ENCODE assay signal across 18 mouse cellular contexts in genomic region chr9:15273981-15274380, GRCm38 (mm10). TPM values are rescaled to one million over a fixed set of nuclear protein-coding genes. Genes with fewer than 3 reads are reported as not detected.
DNase-seq lines count a peak whose midpoint lies in the region; ATAC-seq lines count a peak whose summit lies in the region.
"Had no signal": no experiment of that assay in that cellular context is flagged by ENCODE, and none has a peak within 500 bp of the region (broad histone marks: within the 10 kb centered on the region; RNA-seq: fewer than 3 reads in every experiment).

No protein-coding gene starts in this region.

- peak; percentile 78 for ATAC-seq in granulocyte monocyte progenitor cell, adult 5-6 weeks (replicated peaks; ENCODE audit: poor library complexity, severe bottlenecking)
- peak; percentile 71 for ATAC-seq in megakaryocyte progenitor cell, adult 5-6 weeks (replicated peaks; ENCODE audit: poor library complexity)
- ATAC-seq: activated CD4-positive, CD25-positive, alpha-beta regulatory T cell, adult 4 months; forebrain, embryonic 13.5 days; forebrain, embryonic 15.5 days; forebrain, postnatal 0 days; Patski had no signal

- DNase-seq in 416B (ENCODE audit: low read depth) = peak; percentile 23
- DNase-seq in kidney, postnatal 36 days = no peak
- DNase-seq in ovary, adult 18-20 months (ENCODE audit: low spot score) = no peak
- DNase-seq: adrenal gland, adult 8-10 months; adrenal gland, postnatal 14 days; adrenal gland, postnatal 36 days; cerebellum, adult 11-12 months; cerebellum, adult 2 months; cerebellum, adult 9-10 months; cerebellum, postnatal 10 days; cerebellum, postnatal 25 days; forebrain, postnatal 0 days had no signal

RNA-seq across cellular contexts. Expression of gene Med17, which starts 5.8 kb away (rescaled TPM):
- 24.6 and 27.4 TPM in 2 replicates for total RNA-seq in granulocyte monocyte progenitor cell, adult 5-6 weeks (2014; fragmentation: Nextera tagmentation)
- total RNA-seq in granulocyte monocyte progenitor cell, adult 5-6 weeks (2017) = 39.6 and 47.8 TPM in 2 replicates
- 46.8 and 50.0 TPM in 2 replicates for total RNA-seq in megakaryocyte progenitor cell, adult 5-6 weeks (2015)
- 35.6 TPM in 2 replicates for total RNA-seq in megakaryocyte progenitor cell, adult 5-6 weeks (2017)

RNA-seq across cellular contexts. Expression of gene Taf1d, which starts 32.0 kb away (rescaled TPM):
- 437 and 439 TPM in 2 replicates for total RNA-seq in granulocyte monocyte progenitor cell, adult 5-6 weeks (2014; fragmentation: Nextera tagmentation)
- 1,390 and 1,596 TPM in 2 replicates for total RNA-seq in granulocyte monocyte progenitor cell, adult 5-6 weeks (2017)
- 394 and 427 TPM in 2 replicates for total RNA-seq in megakaryocyte progenitor cell, adult 5-6 weeks (2015)
- 1,420 and 1,531 TPM in 2 replicates for total RNA-seq in megakaryocyte progenitor cell, adult 5-6 weeks (2017)

RNA-seq across cellular contexts. Expression of gene 4931406C07Rik, which starts 32.3 kb away (rescaled TPM):
- 16.6 and 21.7 TPM in 2 replicates for total RNA-seq in granulocyte monocyte progenitor cell, adult 5-6 weeks (2014; fragmentation: Nextera tagmentation)
- total RNA-seq in granulocyte monocyte progenitor cell, adult 5-6 weeks (2017) = 8.1 and 9.4 TPM in 2 replicates
- 15.1 and 18.5 TPM in 2 replicates for total RNA-seq in megakaryocyte progenitor cell, adult 5-6 weeks (2015)
- total RNA-seq in megakaryocyte progenitor cell, adult 5-6 weeks (2017) = 11.2 and 11.6 TPM in 2 replicates

RNA-seq across cellular contexts. Expression of gene Vstm5, which starts 35.1 kb away (rescaled TPM):
- total RNA-seq in granulocyte monocyte progenitor cell, adult 5-6 weeks (2014; fragmentation: Nextera tagmentation) = not detected in 2 replicates
- not detected in 2 replicates for total RNA-seq in granulocyte monocyte progenitor cell, adult 5-6 weeks (2017)
- total RNA-seq in megakaryocyte progenitor cell, adult 5-6 weeks (2015) = 0.10 and 1.4 TPM in 2 replicates
- 0.10 TPM in 1 of 2 replicates, not detected in the other for total RNA-seq in megakaryocyte progenitor cell, adult 5-6 weeks (2017)
